Mouse (Mus musculus): ENCODE results near the gene Etv6. TPM values are rescaled to one million over a fixed set of nuclear protein-coding genes. Genes with fewer than 3 reads are reported as not detected.

Etv6 gene
- total RNA-seq (2014; rRNA removed; ENCODE audit: low replicate concordance): 12.4 and 30.3 TPM in 2 replicates
- 5.5 and 6.1 TPM in 2 replicates for polyA plus RNA-seq (2015; fragmentation: Nextera tagmentation; extraction: Ambion mirVana)

DNA sequence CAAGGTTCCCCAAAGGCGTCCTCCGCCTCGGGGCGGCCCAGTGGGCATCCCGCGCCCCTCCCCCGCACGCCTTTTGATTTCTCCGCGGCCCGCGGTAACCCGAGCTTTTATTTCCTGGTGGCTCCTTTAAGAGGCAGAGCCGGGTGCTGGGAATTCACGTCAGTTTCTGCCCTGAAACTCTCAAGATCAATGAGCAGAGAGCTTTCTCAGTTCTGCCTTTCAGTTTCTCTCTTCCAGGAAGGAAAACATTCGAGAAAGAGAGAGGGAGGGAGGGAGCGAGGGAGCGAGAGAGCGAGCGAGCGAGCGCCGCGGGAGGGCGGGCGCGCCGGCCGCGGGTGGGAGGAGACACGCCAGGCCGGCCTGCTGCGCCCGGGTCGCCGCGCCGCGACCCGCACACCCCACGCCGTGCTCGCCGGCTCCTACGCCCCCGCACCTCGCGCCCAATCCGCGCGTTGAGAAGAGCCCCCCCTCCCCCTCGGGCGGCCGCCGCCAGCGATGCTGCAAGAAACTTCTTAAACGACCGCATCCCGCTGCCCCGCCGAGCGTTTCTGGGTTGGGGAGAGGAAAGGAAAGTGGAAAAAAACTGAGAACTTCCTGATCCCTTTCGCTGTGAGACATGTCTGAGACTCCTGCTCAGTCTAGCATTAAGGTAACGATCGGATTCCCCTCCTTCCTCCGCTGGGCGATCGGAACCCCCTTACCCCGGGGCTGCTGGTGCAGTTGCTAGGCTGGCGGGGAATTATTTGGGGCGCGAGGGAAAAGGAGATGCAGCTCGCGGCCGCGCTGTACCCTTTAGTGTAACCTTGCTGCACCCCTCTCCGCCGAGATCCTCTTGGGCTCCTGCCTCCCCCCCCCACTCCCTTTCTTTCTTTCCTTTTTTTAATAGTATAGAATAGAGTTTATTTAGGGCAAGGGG, at the start of gene Etv6:
TSS of gene Etv6 (plus strand) at position 211 of the 916 bp plus-strand sequence.
- Histone ChIP-seq H3K4me3 (ENCODE audit: low read depth, low read length) (peak within 1 kb of the TSS; percentile 82), H3K4me1 (ENCODE audit: control insufficient read depth, insufficient read depth) (peaks cover 39% of the 10 kb centered on the region), H3K27me3 (ENCODE audit: control insufficient read depth, insufficient read depth, low read length) (no peaks in the 10 kb centered on the region), H3K9ac (replicated peaks; ENCODE audit: low read depth, low read length) (peak within 1 kb of the TSS; percentile 88), H3K36me3 (replicated peaks; ENCODE audit: control insufficient read depth, insufficient read depth, low read length) (no peaks in the 10 kb centered on the region), H3K4me2 (ENCODE audit: low read depth, low read length) (peak within 1 kb of the TSS; percentile 66), H3K9me3 (replicated peaks; ENCODE audit: control insufficient read depth, low read length) (no peaks in the 10 kb centered on the region), H3K27ac (ENCODE audit: low read depth) (peak within 1 kb of the TSS; percentile 100)
- ATAC-seq (ENCODE audit: insufficient read depth, low read depth) (peak; percentile 67), DNase-seq (ENCODE audit: low spot score) (peak; percentile 87)
- under 1% methylated on average over 61 of the region's 78 CpGs for WGBS
- TF ChIP-seq CTCF (IDR thresholded peaks at IDR 0.05; ENCODE audit: low read depth) (no peak), EP300 (IDR thresholded peaks at IDR 0.05; ENCODE audit: low read depth) (no peak)

GRCm38 (mm10) chr6:133986161-133986560, 49.3 kb upstream of the Etv6 start:
- no peak overlapping the region for H3K4me3 ChIP-seq (ENCODE audit: low read depth, low read length)
- H3K27me3 ChIP-seq (ENCODE audit: control insufficient read depth, insufficient read depth, low read length): no peaks in the 10 kb centered on the region
- no peak overlapping the region for H3K4me2 ChIP-seq (ENCODE audit: low read depth, low read length)
- H3K27ac ChIP-seq (ENCODE audit: low read depth): no peak overlapping the region
- ATAC-seq (ENCODE audit: insufficient read depth, low read depth) (no peak), DNase-seq (ENCODE audit: low spot score) (peak; percentile 18)
- no peaks in the 10 kb centered on the region for H3K9me3 ChIP-seq (replicated peaks; ENCODE audit: control insufficient read depth, low read length)
- TF ChIP-seq EP300 (IDR thresholded peaks at IDR 0.05; ENCODE audit: low read depth): no peak
- TF ChIP-seq CTCF (IDR thresholded peaks at IDR 0.05; ENCODE audit: low read depth): peak; percentile 22; the same call in 1 of the 2 replicates
- H3K4me1 ChIP-seq (ENCODE audit: control insufficient read depth, insufficient read depth): no peaks in the 10 kb centered on the region
- H3K36me3 ChIP-seq (replicated peaks; ENCODE audit: control insufficient read depth, insufficient read depth, low read length): no peaks in the 10 kb centered on the region
- H3K9ac ChIP-seq (replicated peaks; ENCODE audit: low read depth, low read length): no peak overlapping the region
- WGBS: 63% methylated on average over 2 of the region's 2 CpGs

DNA sequence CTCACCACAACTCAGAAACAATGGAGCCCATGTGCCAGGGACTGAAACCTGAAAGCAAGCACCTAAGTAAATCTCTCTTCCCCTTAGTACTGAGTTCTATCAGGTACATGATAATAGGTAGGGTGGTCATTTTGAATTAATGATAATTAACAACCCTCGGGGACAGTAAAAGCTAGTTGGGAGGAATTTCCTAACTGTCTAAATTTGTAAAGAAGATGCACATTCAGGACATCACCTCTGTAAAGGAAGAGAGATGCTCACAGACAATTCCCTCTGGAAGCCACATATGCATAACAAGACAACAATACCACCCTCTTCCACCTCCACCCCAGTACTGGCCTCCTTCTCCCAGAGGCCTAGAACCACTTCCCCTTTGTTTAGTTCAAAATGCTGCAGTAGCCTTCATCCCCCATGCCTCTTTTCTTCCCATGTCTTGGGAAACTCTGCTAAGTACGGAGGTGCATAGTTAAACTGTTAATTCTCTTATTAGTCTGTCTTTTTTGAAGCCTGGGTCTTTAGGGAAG, 48.4 kb upstream of the Etv6 start:
- Histone ChIP-seq H3K4me1 (ENCODE audit: control insufficient read depth, insufficient read depth) (no peaks in the 10 kb centered on the region), H3K27ac (ENCODE audit: low read depth) (no peak overlapping the region), H3K4me3 (ENCODE audit: low read depth, low read length) (no peak overlapping the region), H3K9ac (replicated peaks; ENCODE audit: low read depth, low read length) (no peak overlapping the region), H3K27me3 (ENCODE audit: control insufficient read depth, insufficient read depth, low read length) (no peaks in the 10 kb centered on the region), H3K9me3 (replicated peaks; ENCODE audit: control insufficient read depth, low read length) (no peaks in the 10 kb centered on the region), H3K4me2 (ENCODE audit: low read depth, low read length) (no peak overlapping the region), H3K36me3 (replicated peaks; ENCODE audit: control insufficient read depth, insufficient read depth, low read length) (no peaks in the 10 kb centered on the region)
- TF ChIP-seq EP300 (IDR thresholded peaks at IDR 0.05; ENCODE audit: low read depth) (no peak), CTCF (IDR thresholded peaks at IDR 0.05; ENCODE audit: low read depth) (no peak)
- ATAC-seq (ENCODE audit: insufficient read depth, low read depth) (no peak), DNase-seq (ENCODE audit: low spot score) (no peak)
- 79% methylated on average over 2 of the region's 2 CpGs for WGBS

GRCm38 (mm10) chr6:133988011-133988410, 47.5 kb upstream of the Etv6 start:
- Histone ChIP-seq H3K4me3 (ENCODE audit: low read depth, low read length) (no peak overlapping the region), H3K9ac (replicated peaks; ENCODE audit: low read depth, low read length) (no peak overlapping the region), H3K27me3 (ENCODE audit: control insufficient read depth, insufficient read depth, low read length) (no peaks in the 10 kb centered on the region), H3K4me2 (ENCODE audit: low read depth, low read length) (no peak overlapping the region), H3K4me1 (ENCODE audit: control insufficient read depth, insufficient read depth) (no peaks in the 10 kb centered on the region), H3K36me3 (replicated peaks; ENCODE audit: control insufficient read depth, insufficient read depth, low read length) (no peaks in the 10 kb centered on the region), H3K27ac (ENCODE audit: low read depth) (no peak overlapping the region), H3K9me3 (replicated peaks; ENCODE audit: control insufficient read depth, low read length) (no peaks in the 10 kb centered on the region)
- DNase-seq (ENCODE audit: low spot score): no peak
- no peak for TF ChIP-seq EP300 (IDR thresholded peaks at IDR 0.05; ENCODE audit: low read depth)
- no peak for TF ChIP-seq CTCF (IDR thresholded peaks at IDR 0.05; ENCODE audit: low read depth)
- WGBS: 67% methylated on average over 9 of the region's 9 CpGs
- no peak for ATAC-seq (ENCODE audit: insufficient read depth, low read depth)

DNA sequence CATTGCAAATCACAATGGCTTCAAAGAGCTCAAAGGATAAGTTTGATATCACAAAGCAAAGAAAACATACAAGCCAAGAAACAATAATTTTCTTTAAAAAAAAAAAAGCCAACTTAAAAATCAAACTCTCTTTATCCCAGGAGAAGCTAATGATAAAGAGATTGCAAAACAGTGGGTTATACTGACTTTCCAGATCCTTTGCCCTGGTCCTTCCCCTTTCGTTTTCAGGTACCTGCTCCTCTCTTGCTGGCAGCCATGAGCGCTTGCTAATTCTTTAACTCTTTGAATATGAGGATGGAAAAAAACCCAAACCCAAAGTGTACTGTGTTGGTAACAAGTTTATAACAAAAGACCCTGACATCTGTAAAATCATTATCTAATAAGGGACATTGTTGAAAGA, 38.0 kb upstream of the Etv6 start:
- ATAC-seq (ENCODE audit: insufficient read depth, low read depth) (no peak), DNase-seq (ENCODE audit: low spot score) (no peak)
- Histone ChIP-seq H3K9me3 (replicated peaks; ENCODE audit: control insufficient read depth, low read length) (no peaks in the 10 kb centered on the region), H3K9ac (replicated peaks; ENCODE audit: low read depth, low read length) (no peak overlapping the region), H3K4me2 (ENCODE audit: low read depth, low read length) (no peak overlapping the region), H3K4me1 (ENCODE audit: control insufficient read depth, insufficient read depth) (no peaks in the 10 kb centered on the region), H3K27ac (ENCODE audit: low read depth) (no peak overlapping the region), H3K4me3 (ENCODE audit: low read depth, low read length) (no peak overlapping the region), H3K27me3 (ENCODE audit: control insufficient read depth, insufficient read depth, low read length) (no peaks in the 10 kb centered on the region), H3K36me3 (replicated peaks; ENCODE audit: control insufficient read depth, insufficient read depth, low read length) (no peaks in the 10 kb centered on the region)
- 81% methylated on average over 2 of the region's 2 CpGs for WGBS
- TF ChIP-seq EP300 (IDR thresholded peaks at IDR 0.05; ENCODE audit: low read depth) (no peak), CTCF (IDR thresholded peaks at IDR 0.05; ENCODE audit: low read depth) (no peak)

All from heart, postnatal 0 days (tissue).